Mouse (Mus musculus): ENCODE measurements around the gene Mllt6.
"Not testable (repeated sequence)": the region's sequence is repeated elsewhere in the genome, so short reads cannot be mapped to it uniquely, and the experiment has no call there.

Mllt6 gene

GRCm38 (mm10) chr11:97717369-97718280 lies 54.4 kb downstream of the Mllt6 start:
- no peak for DNase-seq

GRCm38 (mm10) chr11:97718281-97718860 lies 55.2 kb downstream of the Mllt6 start:
- DNase-seq: no peak

- no peak for DNase-seq
These were observed 55.8 kb downstream of the Mllt6 start for GRCm38 (mm10) chr11:97719041-97719440.

GRCm38 (mm10) chr11:97721338-97721737 lies 58.1 kb downstream of the Mllt6 start:
- DNase-seq: no peak

DNA sequence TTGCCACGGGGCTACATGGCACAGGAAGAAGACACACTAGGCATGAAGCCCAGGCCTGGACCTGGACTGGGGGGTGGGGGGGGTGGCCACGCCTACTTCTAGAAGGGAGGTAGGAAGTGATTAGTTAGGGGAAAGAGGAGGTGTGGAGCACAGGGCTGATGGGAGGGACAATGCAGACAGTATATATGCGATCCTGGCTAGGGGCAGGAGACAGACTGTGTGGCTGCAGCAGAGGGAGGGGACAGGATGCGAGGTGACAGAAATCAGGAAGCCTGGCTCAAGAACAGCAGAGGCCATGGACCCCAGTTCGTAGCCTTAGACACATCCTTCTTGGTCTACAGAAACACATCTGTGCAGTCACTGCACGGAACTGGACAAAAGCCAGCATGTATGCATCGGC lies 60.5 kb downstream of the Mllt6 start:
- no peak for DNase-seq

DNA sequence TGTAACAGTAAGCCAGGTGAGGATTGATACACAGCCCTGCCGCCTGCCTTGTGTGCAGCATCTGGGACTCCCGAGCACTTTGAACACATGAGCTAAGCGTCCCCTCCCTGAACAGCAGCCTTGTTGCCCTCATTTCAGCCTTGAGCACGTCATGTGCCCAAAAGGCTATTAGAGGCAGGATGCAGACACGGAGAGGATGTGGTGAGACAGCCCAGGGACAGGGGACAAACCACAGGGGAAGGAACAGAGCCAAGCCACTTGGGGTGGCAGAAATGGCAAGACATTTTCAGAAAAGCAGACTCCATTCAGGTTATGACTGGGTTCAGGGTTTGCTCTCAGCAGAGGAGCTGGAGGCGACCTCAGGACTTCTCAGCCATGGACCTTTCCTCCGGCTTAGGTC lies 65.1 kb downstream of the Mllt6 start:
- no peak for DNase-seq

- DNase-seq: no peak
These were observed 65.5 kb downstream of the Mllt6 start for GRCm38 (mm10) chr11:97728730-97729129.

GRCm38 (mm10) chr11:97733689-97734088 lies 70.5 kb downstream of the Mllt6 start:
- no peak for DNase-seq

- not testable (repeated sequence) for DNase-seq
These were observed 71.6 kb downstream of the Mllt6 start for GRCm38 (mm10) chr11:97734810-97735209.

Data from kidney, postnatal 25 days (tissue).